Mouse (Mus musculus) lung, adult 2 months (tissue): ENCODE data around the gene Cdc42bpa. TPM values are rescaled to one million over a fixed set of nuclear protein-coding genes. Genes with fewer than 3 reads are reported as not detected.

Source experiments
- DNase-seq: peaks from one replicate; pipeline ENCODE4 v3.0.0; 2022
- H3K4me1 ChIP-seq: fragments of 200-500 bp; 2 replicates; pipeline ENCODE4 v1.6.1; 2011; ENCODE audit warnings: low read length; ENCODE audit not compliant: control insufficient read depth, insufficient read depth
- H3K4me3 ChIP-seq: fragments of 200-500 bp; replicated peaks from 2 replicates; pipeline ENCODE3; 2011; ENCODE audit warnings: low read depth, mild to moderate bottlenecking, control low read depth, low read length; ENCODE audit errors: extremely low read depth
- CTCF ChIP-seq: fragments of 200-500 bp; IDR thresholded peaks from 2 replicates; pipeline ENCODE4 v1.5.1; 2011; ENCODE audit warnings: mild to moderate bottlenecking, low read length, control low read depth; ENCODE audit not compliant: insufficient read depth
- POLR2A ChIP-seq: fragments of 200-500 bp; IDR thresholded peaks from 2 replicates; pipeline ENCODE4 v1.6.1; 2011; ENCODE audit warnings: low read depth, mild to moderate bottlenecking, control low read depth, low read length, borderline replicate concordance; ENCODE audit errors: extremely low read depth
- WGBS: fragments of 180-500 bp; shearing (Covaris S2); methylation state at CpG from one replicate; pipeline ENCODE4 v1.1.7; 2018; 5-methylcytosine and 5-hydroxymethylcytosine counted together
- polyA plus RNA-seq: library from polyadenylated mRNA; depleted of rRNA; stranded (reverse); fragments of >200 nt; gene quantifications from 2 replicates; pipeline ENCODE4 v1.2.3, GENCODE M21; 2012

Cdc42bpa gene
- polyA plus RNA-seq, 1 experiment: 31.9 TPM

DNA sequence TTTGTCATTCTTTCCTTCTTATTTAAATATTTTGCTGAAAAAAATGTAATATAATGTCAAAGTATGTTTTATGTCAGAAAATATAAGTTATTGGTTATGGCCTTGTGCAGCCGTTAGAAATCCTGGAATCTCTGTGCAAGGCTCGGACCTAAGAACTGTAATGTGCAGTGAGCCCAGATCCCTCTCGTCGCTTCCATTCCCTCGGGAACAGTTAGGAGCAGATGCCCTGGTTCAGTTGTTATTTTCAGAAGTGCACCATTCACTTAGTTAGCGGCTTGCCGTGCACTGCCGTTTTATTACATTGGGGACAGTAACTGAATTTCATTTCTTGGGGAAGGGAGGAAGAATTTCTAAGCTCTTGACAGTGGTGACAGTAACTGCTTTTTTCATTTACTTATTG, 158.0 kb downstream of the Cdc42bpa start:
- no peak for DNase-seq
- TF ChIP-seq CTCF: no peak
- TF ChIP-seq POLR2A: no peak
- 89% methylated on average over 8 of the region's 8 CpGs for WGBS
- no peak overlapping the region for H3K4me3 ChIP-seq
- H3K4me1 ChIP-seq: no peaks in the 10 kb centered on the region

DNA sequence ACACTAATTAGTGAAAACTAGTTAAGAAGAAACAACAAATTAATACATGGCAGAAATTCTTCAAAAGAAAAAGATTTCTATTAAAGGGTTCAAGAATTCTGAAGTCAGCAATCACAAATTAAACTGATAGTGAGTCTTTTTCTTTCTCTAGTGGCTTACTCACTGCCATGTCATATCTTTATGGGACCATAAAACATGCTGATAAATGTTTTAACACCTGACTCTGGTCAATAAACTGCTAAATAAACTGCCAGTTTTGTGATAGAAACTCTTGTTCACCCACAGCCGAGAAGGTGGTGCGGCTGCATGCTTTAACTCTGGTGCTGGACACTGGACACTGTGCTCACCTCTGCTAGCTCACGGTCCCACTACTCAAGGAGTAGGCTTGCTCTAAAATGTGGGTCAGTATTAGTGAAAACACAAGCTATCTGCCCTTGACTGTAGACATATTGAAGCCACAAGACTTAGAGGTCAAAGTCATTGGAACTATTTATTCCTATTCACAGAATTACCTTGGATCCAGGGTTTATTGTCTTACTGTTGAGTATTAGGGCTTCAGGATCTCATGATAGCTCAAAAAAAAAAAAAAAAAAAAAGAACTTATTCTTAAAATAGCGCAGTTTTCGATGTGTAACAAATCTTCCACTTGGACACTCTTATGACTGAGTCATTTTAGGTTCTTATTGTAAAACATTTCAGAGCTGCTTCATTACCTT, 168.0 kb downstream of the Cdc42bpa start:
- no peak for DNase-seq
- 89% methylated on average over 5 of the region's 5 CpGs for WGBS
- no peaks in the 10 kb centered on the region for H3K4me1 ChIP-seq
- no peak overlapping the region for H3K4me3 ChIP-seq
- no peak for TF ChIP-seq CTCF
- no peak for TF ChIP-seq POLR2A

DNA sequence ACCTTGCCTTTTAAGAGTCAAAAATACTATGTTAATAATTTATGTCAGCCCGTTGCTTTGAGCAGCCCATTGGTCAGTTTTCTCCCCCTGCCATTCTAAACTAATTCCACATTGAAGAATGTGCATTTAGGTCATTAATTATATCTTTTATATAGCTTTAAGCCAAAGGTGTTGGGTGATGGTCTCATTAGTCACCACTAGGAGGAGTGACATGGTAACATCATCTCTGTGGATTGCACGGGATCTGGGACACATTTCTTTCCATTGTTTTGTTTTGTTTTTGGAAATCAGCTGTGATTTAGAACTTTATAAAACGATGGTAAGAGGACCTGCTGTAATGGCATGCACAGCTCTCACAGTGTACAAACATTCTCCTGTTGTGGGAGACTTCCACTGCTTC, 171.1 kb downstream of the Cdc42bpa start:
- no peaks in the 10 kb centered on the region for H3K4me1 ChIP-seq
- 63% methylated on average over 3 of the region's 3 CpGs for WGBS
- DNase-seq: no peak
- no peak overlapping the region for H3K4me3 ChIP-seq
- TF ChIP-seq POLR2A: no peak

DNA sequence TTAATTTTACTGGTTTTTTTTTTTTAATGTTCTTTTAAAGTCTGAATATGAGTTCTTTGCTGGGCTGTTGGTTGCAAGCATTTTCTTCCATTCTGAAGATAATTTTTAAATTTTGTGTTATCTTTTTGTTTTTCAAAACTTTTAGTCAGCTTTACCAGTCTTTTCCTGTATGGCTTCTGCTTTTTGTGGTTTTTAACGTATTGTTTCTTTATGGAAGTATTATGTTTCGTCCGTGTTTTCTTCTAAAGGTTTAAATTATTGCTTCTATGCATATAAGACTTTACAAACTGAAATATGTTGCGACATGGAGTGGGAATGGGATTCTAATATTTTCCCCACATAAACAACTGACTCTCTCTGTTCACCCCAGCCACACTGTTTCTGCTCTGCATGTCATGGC, 171.9 kb downstream of the Cdc42bpa start:
- H3K4me3 ChIP-seq: no peak overlapping the region
- TF ChIP-seq POLR2A: no peak
- no peak for TF ChIP-seq CTCF
- no peaks in the 10 kb centered on the region for H3K4me1 ChIP-seq
- no peak for DNase-seq
- 86% methylated on average over 4 of the region's 4 CpGs for WGBS

DNA sequence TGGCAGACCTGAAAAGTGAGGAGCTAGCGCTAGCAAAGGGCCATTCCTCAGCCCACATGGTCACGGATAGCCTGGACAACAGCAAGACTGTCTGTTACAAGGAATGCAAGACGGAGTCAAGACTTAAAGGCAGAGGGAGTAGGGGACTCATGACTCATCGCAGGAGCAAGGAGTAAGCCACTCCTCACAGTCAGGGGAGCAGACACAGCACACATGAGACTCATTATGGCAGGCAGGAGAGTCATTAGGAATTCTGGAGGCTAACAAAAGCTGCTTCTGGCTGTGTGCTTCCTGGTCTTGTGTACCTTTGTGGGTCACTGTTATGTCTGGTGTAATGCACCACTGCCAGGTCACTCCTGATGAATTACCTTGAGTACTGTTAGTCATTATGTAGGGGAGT, 178.9 kb downstream of the Cdc42bpa start:
- 89% methylated on average over 4 of the region's 4 CpGs for WGBS
- no peak for DNase-seq
- TF ChIP-seq CTCF: no peak

DNA sequence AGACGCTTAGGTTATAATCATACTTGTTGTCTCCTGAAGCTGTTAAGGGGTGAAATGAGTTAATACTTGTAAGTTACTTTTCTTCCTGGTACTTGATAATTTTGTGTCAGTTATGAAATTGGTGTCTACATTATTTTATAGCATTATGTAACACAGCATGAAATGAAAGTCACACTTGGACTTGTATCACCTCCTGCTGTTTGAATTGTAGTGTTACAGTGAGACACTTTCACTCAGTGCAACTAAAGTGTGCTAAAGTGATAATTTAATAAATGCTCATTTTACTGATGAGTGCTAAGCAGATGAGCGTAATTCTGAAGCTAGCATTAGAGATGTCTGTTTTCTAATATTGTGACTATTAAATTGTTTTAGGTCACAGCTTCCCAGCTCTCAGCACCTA, 180.7 kb downstream of the Cdc42bpa start:
- TF ChIP-seq CTCF: no peak
- no peak for TF ChIP-seq POLR2A
- H3K4me1 ChIP-seq: no peaks in the 10 kb centered on the region
- DNase-seq: no peak
- H3K4me3 ChIP-seq: no peak overlapping the region
- WGBS: 96% methylated on average over 2 of the region's 2 CpGs

More for the DNA sequence above, 178.9 kb downstream of the Cdc42bpa start:
- H3K4me1 ChIP-seq: no peaks in the 10 kb centered on the region
- no peak overlapping the region for H3K4me3 ChIP-seq

DNA sequence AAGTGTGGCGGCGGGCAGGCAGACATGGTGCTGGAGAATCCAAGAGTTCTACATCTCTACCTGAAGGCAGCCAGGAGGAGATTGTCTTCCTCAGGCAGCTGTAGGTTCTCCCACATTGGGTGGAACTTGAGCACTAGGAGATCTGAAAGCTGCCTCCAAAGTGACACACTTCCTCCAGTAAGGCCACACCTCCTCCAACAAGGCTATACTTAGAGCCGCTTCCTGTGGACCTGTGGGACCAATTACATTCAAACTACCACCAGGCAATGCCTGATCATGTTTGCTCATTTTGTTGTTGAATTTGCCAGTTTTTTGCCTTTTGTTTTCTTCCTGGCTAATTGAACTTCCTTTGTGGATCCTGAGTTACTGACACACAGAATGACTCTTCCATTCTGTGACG, 187.8 kb downstream of the Cdc42bpa start:
- no peak for DNase-seq
- no peaks in the 10 kb centered on the region for H3K4me1 ChIP-seq
- WGBS: 77% methylated on average over 4 of the region's 4 CpGs
- H3K4me3 ChIP-seq: no peak overlapping the region
- TF ChIP-seq POLR2A (no peak), CTCF (no peak)

DNA sequence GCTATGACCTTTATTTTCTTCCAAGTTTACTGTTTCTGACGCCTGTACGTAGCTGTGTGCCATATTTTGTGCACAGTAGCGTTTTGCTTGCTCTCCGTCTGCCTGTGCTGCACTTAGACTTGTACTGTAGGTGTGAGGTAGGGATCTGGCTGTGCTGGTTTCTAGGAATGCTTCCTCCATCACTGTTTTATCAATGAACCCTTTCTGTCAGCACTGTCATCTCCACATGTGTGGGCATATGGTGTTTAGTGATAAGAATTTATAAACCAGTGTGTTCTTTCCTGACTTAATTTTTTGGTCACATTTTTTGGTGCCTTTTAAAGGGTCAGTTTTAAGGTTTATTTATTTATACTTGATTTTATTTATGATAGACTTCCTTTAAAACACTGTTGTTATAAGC, 188.3 kb downstream of the Cdc42bpa start:
- no peaks in the 10 kb centered on the region for H3K4me1 ChIP-seq
- DNase-seq: no peak
- no peak overlapping the region for H3K4me3 ChIP-seq
- TF ChIP-seq POLR2A (no peak), CTCF (no peak)
- 87% methylated on average over 4 of the region's 4 CpGs for WGBS

DNA sequence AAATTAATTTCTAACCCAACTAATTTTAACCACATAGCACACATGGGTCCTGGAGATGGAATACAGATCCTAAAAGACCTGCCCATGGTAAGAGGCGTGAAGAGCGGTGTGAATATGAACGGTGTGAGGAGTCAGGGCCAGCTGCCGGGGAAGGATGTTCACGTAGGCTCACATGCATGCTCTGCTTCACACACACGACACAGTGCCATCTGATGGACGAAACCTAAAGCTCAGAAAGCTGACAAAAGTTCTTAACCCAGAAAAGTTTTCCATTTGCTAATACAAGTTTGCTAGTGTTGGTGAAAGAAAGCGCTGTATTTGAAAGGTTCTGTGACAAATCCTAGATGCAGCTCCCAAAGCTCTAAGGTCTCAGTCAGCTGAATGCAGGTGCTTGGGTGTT, 190.9 kb downstream of the Cdc42bpa start:
- TF ChIP-seq POLR2A (no peak), CTCF (no peak)
- H3K4me3 ChIP-seq: no peak overlapping the region
- no peaks in the 10 kb centered on the region; the same call in 1 of the 2 replicates for H3K4me1 ChIP-seq
- 78% methylated on average over 8 of the region's 8 CpGs for WGBS
- no peak for DNase-seq

DNA sequence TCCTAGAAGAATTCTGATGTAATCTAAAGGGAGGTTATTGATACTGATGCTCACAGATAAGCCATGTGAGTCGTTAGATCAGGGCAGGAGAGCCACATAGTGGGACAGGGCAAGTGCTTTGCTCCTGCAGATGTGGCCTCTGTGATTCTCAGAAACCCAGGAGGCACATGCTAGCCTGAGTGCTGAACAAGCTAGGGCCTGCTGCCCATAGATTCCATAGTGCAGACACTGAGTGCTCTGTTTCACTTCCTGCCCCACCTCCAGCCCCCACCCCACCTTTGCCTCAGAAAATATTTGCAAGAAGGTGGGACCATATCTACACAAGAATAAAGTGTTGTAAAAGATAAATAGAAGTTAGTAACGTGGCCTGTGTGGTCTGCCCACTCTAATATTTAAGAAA, 198.4 kb downstream of the Cdc42bpa start:
- no peak for DNase-seq
- no peak for TF ChIP-seq CTCF
- TF ChIP-seq POLR2A: no peak
- Histone ChIP-seq H3K4me3 (no peak overlapping the region), H3K4me1 (no peaks in the 10 kb centered on the region; the same call in 1 of the 2 replicates)
- 57% methylated on average over 2 of the region's 2 CpGs for WGBS
